Mouse (Mus musculus): ENCODE data around the gene Fancd2. TPM values are rescaled to one million over a fixed set of nuclear protein-coding genes. Genes with fewer than 3 reads are reported as not detected.

Fancd2 gene
- total and polyA plus RNA-seq, 2 experiments: 0.18 to 0.22 TPM

GRCm38 (mm10) chr6:113579306-113579705 is 47.8 kb downstream of the Fancd2 start:
- Histone ChIP-seq H3K27me3 (ENCODE audit: control insufficient read depth, insufficient read depth, low read length) (no peaks in the 10 kb centered on the region), H3K9ac (ENCODE audit: low read depth, low read length) (no peak overlapping the region), H3K36me3 (ENCODE audit: control insufficient read depth, insufficient read depth, low read length) (no peaks in the 10 kb centered on the region), H3K27ac (replicated peaks; ENCODE audit: insufficient read depth, low read depth, low read length) (no peak overlapping the region), H3K79me2 (ENCODE audit: control insufficient read depth, insufficient read depth, low read length) (no peaks in the 10 kb centered on the region), H3K4me1 (ENCODE audit: control insufficient read depth, insufficient read depth, low read length) (no peaks in the 10 kb centered on the region), H3K4me3 (ENCODE audit: insufficient read depth, low read depth, low read length) (no peak overlapping the region)
- TF ChIP-seq POLR2A (IDR thresholded peaks at IDR 0.05; ENCODE audit: extremely low read depth, insufficient read depth, low read length): no peak
- TF ChIP-seq CTCF (IDR thresholded peaks at IDR 0.05; ENCODE audit: low read depth, low read length): no peak
- no peak for DNase-seq (ENCODE audit: extremely low read depth, low read depth, low spot score)
- WGBS: 97% methylated on average over 3 of the region's 3 CpGs

DNA sequence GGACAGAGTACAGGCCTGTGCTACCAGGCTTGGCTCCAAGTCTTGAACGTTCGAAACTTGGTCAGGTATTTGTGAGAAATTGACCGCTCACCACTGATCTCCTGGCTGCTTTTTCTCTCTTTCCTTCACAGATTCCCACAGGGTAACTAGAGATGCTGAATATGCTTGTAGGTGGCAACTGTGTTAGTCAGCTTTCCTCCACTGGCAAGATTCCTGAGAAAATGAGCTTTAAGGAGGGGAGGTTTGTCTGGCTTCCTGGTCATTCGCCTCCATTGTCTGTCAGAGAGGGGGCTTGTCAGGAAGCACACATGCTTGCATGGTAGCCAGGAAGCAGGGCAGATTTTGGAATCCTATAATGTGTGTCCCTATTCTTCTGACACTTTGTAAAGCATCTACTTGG is 51.5 kb downstream of the Fancd2 start:
- WGBS: 77% methylated on average over 4 of the region's 4 CpGs
- no peak overlapping the region for H3K27ac ChIP-seq (replicated peaks; ENCODE audit: insufficient read depth, low read depth, low read length)
- H3K79me2 ChIP-seq (ENCODE audit: control insufficient read depth, insufficient read depth, low read length): no peaks in the 10 kb centered on the region
- no peaks in the 10 kb centered on the region for H3K27me3 ChIP-seq (ENCODE audit: control insufficient read depth, insufficient read depth, low read length)
- H3K9ac ChIP-seq (ENCODE audit: low read depth, low read length): no peak overlapping the region
- H3K4me1 ChIP-seq (ENCODE audit: control insufficient read depth, insufficient read depth, low read length): no peaks in the 10 kb centered on the region
- peak; percentile 4 for DNase-seq (ENCODE audit: extremely low read depth, low read depth, low spot score)
- no peak overlapping the region for H3K4me3 ChIP-seq (ENCODE audit: insufficient read depth, low read depth, low read length)
- TF ChIP-seq POLR2A (IDR thresholded peaks at IDR 0.05; ENCODE audit: extremely low read depth, insufficient read depth, low read length): no peak
- no peak for TF ChIP-seq CTCF (IDR thresholded peaks at IDR 0.05; ENCODE audit: low read depth, low read length)
- no peaks in the 10 kb centered on the region for H3K36me3 ChIP-seq (ENCODE audit: control insufficient read depth, insufficient read depth, low read length)

GRCm38 (mm10) chr6:113585065-113585464 is 53.6 kb downstream of the Fancd2 start:
- Histone ChIP-seq H3K9ac (ENCODE audit: low read depth, low read length) (no peak overlapping the region), H3K27me3 (ENCODE audit: control insufficient read depth, insufficient read depth, low read length) (no peaks in the 10 kb centered on the region), H3K4me1 (ENCODE audit: control insufficient read depth, insufficient read depth, low read length) (no peaks in the 10 kb centered on the region), H3K36me3 (ENCODE audit: control insufficient read depth, insufficient read depth, low read length) (no peaks in the 10 kb centered on the region), H3K79me2 (ENCODE audit: control insufficient read depth, insufficient read depth, low read length) (no peaks in the 10 kb centered on the region), H3K27ac (replicated peaks; ENCODE audit: insufficient read depth, low read depth, low read length) (no peak overlapping the region), H3K4me3 (ENCODE audit: insufficient read depth, low read depth, low read length) (no peak overlapping the region)
- DNase-seq (ENCODE audit: extremely low read depth, low read depth, low spot score): no peak
- no peak for TF ChIP-seq POLR2A (IDR thresholded peaks at IDR 0.05; ENCODE audit: extremely low read depth, insufficient read depth, low read length)
- WGBS: 95% methylated on average over 5 of the region's 5 CpGs

- no peak for TF ChIP-seq CTCF (IDR thresholded peaks at IDR 0.05; ENCODE audit: low read depth, low read length)
- TF ChIP-seq POLR2A (IDR thresholded peaks at IDR 0.05; ENCODE audit: extremely low read depth, insufficient read depth, low read length): no peak
- no peak overlapping the region for H3K9ac ChIP-seq (ENCODE audit: low read depth, low read length)
- H3K27me3 ChIP-seq (ENCODE audit: control insufficient read depth, insufficient read depth, low read length): no peaks in the 10 kb centered on the region
- no peaks in the 10 kb centered on the region for H3K36me3 ChIP-seq (ENCODE audit: control insufficient read depth, insufficient read depth, low read length)
- H3K27ac ChIP-seq (replicated peaks; ENCODE audit: insufficient read depth, low read depth, low read length): no peak overlapping the region
- 62% methylated on average over 5 of the region's 5 CpGs for WGBS
- DNase-seq (ENCODE audit: extremely low read depth, low read depth, low spot score): no peak
- H3K4me1 ChIP-seq (ENCODE audit: control insufficient read depth, insufficient read depth, low read length): no peaks in the 10 kb centered on the region
- no peak overlapping the region for H3K4me3 ChIP-seq (ENCODE audit: insufficient read depth, low read depth, low read length)
- H3K79me2 ChIP-seq (ENCODE audit: control insufficient read depth, insufficient read depth, low read length): no peaks in the 10 kb centered on the region
Observed at GRCm38 (mm10) chr6:113586466-113587183, 55.1 kb downstream of the Fancd2 start.

GRCm38 (mm10) chr6:113592637-113593036 is 61.2 kb downstream of the Fancd2 start:
- no peak overlapping the region for H3K9ac ChIP-seq (ENCODE audit: low read depth, low read length)
- H3K4me1 ChIP-seq (ENCODE audit: control insufficient read depth, insufficient read depth, low read length): no peaks in the 10 kb centered on the region
- no peak for DNase-seq (ENCODE audit: extremely low read depth, low read depth, low spot score)
- H3K79me2 ChIP-seq (ENCODE audit: control insufficient read depth, insufficient read depth, low read length): no peaks in the 10 kb centered on the region
- H3K4me3 ChIP-seq (ENCODE audit: insufficient read depth, low read depth, low read length): no peak overlapping the region
- no peaks in the 10 kb centered on the region for H3K36me3 ChIP-seq (ENCODE audit: control insufficient read depth, insufficient read depth, low read length)
- H3K27ac ChIP-seq (replicated peaks; ENCODE audit: insufficient read depth, low read depth, low read length): no peak overlapping the region
- TF ChIP-seq CTCF (IDR thresholded peaks at IDR 0.05; ENCODE audit: low read depth, low read length): no peak
- no peak for TF ChIP-seq POLR2A (IDR thresholded peaks at IDR 0.05; ENCODE audit: extremely low read depth, insufficient read depth, low read length)
- 97% methylated on average over 2 of the region's 2 CpGs for WGBS
- H3K27me3 ChIP-seq (ENCODE audit: control insufficient read depth, insufficient read depth, low read length): no peaks in the 10 kb centered on the region

GRCm38 (mm10) chr6:113597945-113598344 is 66.5 kb downstream of the Fancd2 start:
- no peak overlapping the region for H3K27ac ChIP-seq (replicated peaks; ENCODE audit: insufficient read depth, low read depth, low read length)
- TF ChIP-seq CTCF (IDR thresholded peaks at IDR 0.05; ENCODE audit: low read depth, low read length) (no peak), POLR2A (IDR thresholded peaks at IDR 0.05; ENCODE audit: extremely low read depth, insufficient read depth, low read length) (no peak)
- H3K9ac ChIP-seq (ENCODE audit: low read depth, low read length): no peak overlapping the region
- no peak overlapping the region for H3K4me3 ChIP-seq (ENCODE audit: insufficient read depth, low read depth, low read length)
- no peaks in the 10 kb centered on the region for H3K79me2 ChIP-seq (ENCODE audit: control insufficient read depth, insufficient read depth, low read length)
- no peaks in the 10 kb centered on the region for H3K27me3 ChIP-seq (ENCODE audit: control insufficient read depth, insufficient read depth, low read length)
- no peaks in the 10 kb centered on the region for H3K4me1 ChIP-seq (ENCODE audit: control insufficient read depth, insufficient read depth, low read length)
- DNase-seq (ENCODE audit: extremely low read depth, low read depth, low spot score): no peak
- 99% methylated on average over 4 of the region's 4 CpGs for WGBS
- H3K36me3 ChIP-seq (ENCODE audit: control insufficient read depth, insufficient read depth, low read length): no peaks in the 10 kb centered on the region

Measured in liver, adult 2 months (tissue).